Mouse (Mus musculus) erythroid progenitor cell, adult 5-6 weeks (primary cell): Measurements from ENCODE around the gene Cand1. TPM values are rescaled to one million over a fixed set of nuclear protein-coding genes. Genes with fewer than 3 reads are reported as not detected.

Experiments
- total RNA-seq, 2 experiments: library from RNA; stranded (forward) in 1 of 2; stranded (reverse) in 1 of 2; fragments of 150-400 nt in 1 of 2; fragments of 186-747, 209-891 nt in 1 of 2; gene quantifications; 2 replicates each; pipeline versions ENCODE4 v1.2.3 to v1.2.4; 2015 to 2017; ENCODE audit warnings: low replicate concordance in 2 of 2

Cand1 gene
- total RNA-seq, 2 experiments from 2014 or later: 28.4 to 28.9 TPM

Other genes starting within 250 kb of the Cand1 start
- gene Grip1, start 213.8 kb upstream of the Cand1 start, total RNA-seq (2015; ENCODE audit: low replicate concordance): not detected in 2 replicates
- gene Grip1, start 213.8 kb upstream of the Cand1 start, total RNA-seq (2017; ENCODE audit: low replicate concordance): not detected in 2 replicates